Comparison of ENCODE assay signal across 9 mouse cellular contexts in genomic region chr7:49523115-49523445, GRCm38 (mm10).
DNase-seq lines count a peak whose midpoint lies in the region; ATAC-seq and TF ChIP-seq lines count a peak whose summit lies in the region.
"Had no signal": no experiment of that assay in that cellular context is flagged by ENCODE, and none has a peak within 500 bp of the region (broad histone marks: within the 10 kb centered on the region; RNA-seq: fewer than 3 reads in every experiment).

No protein-coding gene starts in this region.

- H3K4me1 ChIP-seq in kidney, postnatal 0 days (replicated peaks; ENCODE audit: insufficient read depth, low read length) = peaks cover 34% of the 10 kb centered on the region
- H3K4me1 ChIP-seq in embryonic facial prominence, embryonic 15.5 days = peaks cover 59% of the 10 kb centered on the region
- peaks cover 47% of the 10 kb centered on the region for H3K4me1 ChIP-seq in intestine, embryonic 16.5 days (ENCODE audit: control insufficient read depth, insufficient read depth, low read length)
- peaks cover 11% of the 10 kb centered on the region; the same call in 1 of the 2 replicates for H3K4me1 ChIP-seq in midbrain, postnatal 0 days (ENCODE audit: insufficient read depth, low read length)

- peak overlapping the region; percentile 85 for H3K27ac ChIP-seq in kidney, postnatal 0 days
- H3K27ac ChIP-seq in embryonic facial prominence, embryonic 15.5 days (replicated peaks) = peak overlapping the region; percentile 67
- no peak overlapping the region for H3K27ac ChIP-seq in intestine, embryonic 16.5 days (ENCODE audit: low read length)
- H3K27ac ChIP-seq in midbrain, postnatal 0 days (ENCODE audit: low read depth, low read length) = no peak overlapping the region

- intact Hi-C loops in left cerebral cortex, postnatal 25 days (cut with DNase I) = no loop called here

- H3K9me3 ChIP-seq in kidney, postnatal 0 days (replicated peaks; ENCODE audit: low read length) = no peaks in the 10 kb centered on the region
- no peaks in the 10 kb centered on the region for H3K9me3 ChIP-seq in embryonic facial prominence, embryonic 15.5 days (replicated peaks)
- no peaks in the 10 kb centered on the region for H3K9me3 ChIP-seq in intestine, embryonic 16.5 days (ENCODE audit: control insufficient read depth, low read length)
- no peaks in the 10 kb centered on the region for H3K9me3 ChIP-seq in midbrain, postnatal 0 days (ENCODE audit: low read length)

- peak overlapping the region; percentile 44 for H3K4me3 ChIP-seq in kidney, postnatal 0 days (replicated peaks; ENCODE audit: low read depth, low read length)
- peak overlapping the region; percentile 40 for H3K4me3 ChIP-seq in embryonic facial prominence, embryonic 15.5 days (replicated peaks)
- peak overlapping the region; percentile 20 for H3K4me3 ChIP-seq in intestine, embryonic 16.5 days (ENCODE audit: low read length)
- H3K4me3 ChIP-seq in midbrain, postnatal 0 days (ENCODE audit: low read depth, low read length) = no peak overlapping the region

- peak overlapping the region; percentile 64 for H3K4me2 ChIP-seq in kidney, postnatal 0 days (ENCODE audit: low read length)
- peak overlapping the region; percentile 54 for H3K4me2 ChIP-seq in embryonic facial prominence, embryonic 15.5 days (replicated peaks)
- H3K4me2 ChIP-seq in intestine, embryonic 16.5 days (ENCODE audit: low read depth, low read length) = peak overlapping the region; percentile 58
- peak overlapping the region; percentile 45; the same call in 1 of the 2 replicates for H3K4me2 ChIP-seq in midbrain, postnatal 0 days (ENCODE audit: low read depth, low read length, poor library complexity, severe bottlenecking)

- no peak for DNase-seq in kidney, postnatal 0 days (ENCODE audit: low spot score)
- DNase-seq in kidney, postnatal 4 days = no peak
- DNase-seq in midbrain, postnatal 0 days (ENCODE audit: low spot score) = no peak
- DNase-seq in left cerebral cortex, postnatal 25 days (ENCODE audit: low spot score in 2 of 2) = no peak
- no peak for DNase-seq in right cerebral cortex, adult 2 months (ENCODE audit: low spot score in 2 of 2)
- DNase-seq in adrenal gland, postnatal 36 days = no peak
- DNase-seq: right cerebral cortex, postnatal 25 days had no signal

- H3K9ac ChIP-seq in kidney, postnatal 0 days (ENCODE audit: low read depth, low read length) = peak overlapping the region; percentile 62
- H3K9ac ChIP-seq in embryonic facial prominence, embryonic 15.5 days = no peak overlapping the region
- no peak overlapping the region for H3K9ac ChIP-seq in intestine, embryonic 16.5 days (ENCODE audit: low read depth, low read length)
- H3K9ac ChIP-seq in midbrain, postnatal 0 days (replicated peaks; ENCODE audit: low read length, poor library complexity, severe bottlenecking) = no peak overlapping the region

- ATAC-seq in kidney, postnatal 0 days (replicated peaks; ENCODE audit: low FRiP score, low read depth) = no peak
- no peak for ATAC-seq in embryonic facial prominence, embryonic 15.5 days (ENCODE audit: insufficient number of reproducible peaks, low FRiP score, low TSS enrichment, low read depth)
- no peak for ATAC-seq in intestine, embryonic 16.5 days
- ATAC-seq in midbrain, postnatal 0 days (ENCODE audit: low FRiP score) = peak; percentile 26; the same call in 1 of the 2 replicates

- 16% methylated on average over 4 of the region's 4 CpGs for WGBS in kidney, postnatal 0 days
- whole genome bisulfite sequencing in embryonic facial prominence, embryonic 15.5 days = 21% methylated on average over 4 of the region's 4 CpGs
- WGBS in intestine, embryonic 16.5 days = 17% methylated on average over 4 of the region's 4 CpGs
- 33% methylated on average over 4 of the region's 4 CpGs for WGBS in midbrain, postnatal 0 days

- H3K36me3 ChIP-seq in kidney, postnatal 0 days (ENCODE audit: insufficient read depth, low read length) = no peaks in the 10 kb centered on the region
- no peaks in the 10 kb centered on the region for H3K36me3 ChIP-seq in embryonic facial prominence, embryonic 15.5 days
- H3K36me3 ChIP-seq in intestine, embryonic 16.5 days (ENCODE audit: control insufficient read depth, insufficient read depth, low read length) = no peaks in the 10 kb centered on the region
- no peaks in the 10 kb centered on the region for H3K36me3 ChIP-seq in midbrain, postnatal 0 days (ENCODE audit: insufficient read depth, low read length)

- no peaks in the 10 kb centered on the region for H3K27me3 ChIP-seq in kidney, postnatal 0 days (ENCODE audit: insufficient read depth, low read length)
- peaks cover 3% of the 10 kb centered on the region; the same call in 1 of the 2 replicates for H3K27me3 ChIP-seq in embryonic facial prominence, embryonic 15.5 days
- no peaks in the 10 kb centered on the region for H3K27me3 ChIP-seq in intestine, embryonic 16.5 days (replicated peaks; ENCODE audit: control insufficient read depth, insufficient read depth, low read length)
- H3K27me3 ChIP-seq in midbrain, postnatal 0 days (ENCODE audit: insufficient read depth, low read length) = no peaks in the 10 kb centered on the region

- TF ChIP-seq CTCF in kidney, postnatal 0 days (IDR thresholded peaks at IDR 0.05; ENCODE audit: low read depth) = no peak
- TF ChIP-seq CTCF in midbrain, postnatal 0 days (IDR thresholded peaks at IDR 0.05) = no peak

Comparison
In these comparisons a context has a peak if more than half of its experiments do, and no peak if none do; other contexts are left out.
1. H3K27ac ChIP-seq: peak in kidney, postnatal 0 days (single experiment) and embryonic facial prominence, embryonic 15.5 days (single experiment); none in intestine, embryonic 16.5 days (single experiment) and midbrain, postnatal 0 days (single experiment).
2. Peak in every context shown above with its lines, with median percentiles within 50 percentile points of each other: H3K4me2 ChIP-seq.